Mouse (Mus musculus): ENCODE results near the gene Grm3.

GRCm38 (mm10) chr5:9448931-9449330 is 276.0 kb downstream of the Grm3 start:
- TF ChIP-seq POLR2A (IDR thresholded peaks at IDR 0.05; ENCODE audit: low read depth, low read length) (no peak), CTCF (IDR thresholded peaks at IDR 0.05; ENCODE audit: extremely low read depth, insufficient read length, insufficient replicate concordance, low read depth, low read length) (no peak)

Measured in small intestine, adult 2 months (tissue).